Mouse (Mus musculus): Measurements from ENCODE around the gene Filip1. TPM values are rescaled to one million over a fixed set of nuclear protein-coding genes. Genes with fewer than 3 reads are reported as not detected.

Filip1 gene
- polyA plus RNA-seq, 1 experiment from 2014 or later: 3.0 TPM

GRCm38 (mm10) chr9:79919750-79920539 lies 92.7 kb downstream of the Filip1 start:
- Histone ChIP-seq H3K9ac (no peak overlapping the region), H3K27me3 (no peaks in the 10 kb centered on the region), H3K4me1 (peaks cover 25% of the 10 kb centered on the region), H3K36me3 (ENCODE audit: poor library complexity, severe bottlenecking) (no peaks in the 10 kb centered on the region), H3K4me3 (no peak overlapping the region), H3K4me2 (no peak overlapping the region), H3K9me3 (replicated peaks) (no peaks in the 10 kb centered on the region), H3K27ac (no peak overlapping the region; the same call in 1 of the 2 replicates)
- peak; percentile 69; the same call in 1 of the 2 replicates for ATAC-seq
- 52% methylated on average over 9 of the region's 9 CpGs for WGBS

- H3K9ac ChIP-seq: no peak overlapping the region
- no peak overlapping the region for H3K27ac ChIP-seq
- H3K36me3 ChIP-seq (ENCODE audit: poor library complexity, severe bottlenecking): no peaks in the 10 kb centered on the region
- no peak overlapping the region for H3K4me3 ChIP-seq
- H3K9me3 ChIP-seq (replicated peaks): no peaks in the 10 kb centered on the region
- ATAC-seq: no peak
- H3K27me3 ChIP-seq: no peaks in the 10 kb centered on the region
- H3K4me2 ChIP-seq: no peak overlapping the region
- WGBS: 87% methylated on average over 7 of the region's 7 CpGs
- H3K4me1 ChIP-seq: peaks cover 25% of the 10 kb centered on the region
Measured at GRCm38 (mm10) chr9:79919303-79919721, 93.3 kb downstream of the Filip1 start.

- no peak overlapping the region for H3K4me3 ChIP-seq
- peaks cover 32% of the 10 kb centered on the region for H3K4me1 ChIP-seq
- no peaks in the 10 kb centered on the region for H3K27me3 ChIP-seq
- H3K36me3 ChIP-seq (ENCODE audit: poor library complexity, severe bottlenecking): no peaks in the 10 kb centered on the region
- no peak overlapping the region for H3K27ac ChIP-seq
- WGBS: 53% methylated on average over 10 of the region's 10 CpGs
- no peaks in the 10 kb centered on the region for H3K9me3 ChIP-seq (replicated peaks)
- no peak overlapping the region for H3K4me2 ChIP-seq
- no peak overlapping the region for H3K9ac ChIP-seq
- no peak for ATAC-seq
Measured at GRCm38 (mm10) chr9:79918325-79919117, 94.1 kb downstream of the Filip1 start.

GRCm38 (mm10) chr9:79914276-79914675 lies 98.4 kb downstream of the Filip1 start:
- H3K9me3 ChIP-seq (replicated peaks): no peaks in the 10 kb centered on the region
- WGBS: 34% methylated on average over 4 of the region's 4 CpGs
- no peak overlapping the region for H3K9ac ChIP-seq
- H3K4me1 ChIP-seq: peaks cover 13% of the 10 kb centered on the region
- no peak overlapping the region for H3K4me3 ChIP-seq
- H3K27me3 ChIP-seq: no peaks in the 10 kb centered on the region
- H3K27ac ChIP-seq: no peak overlapping the region
- H3K4me2 ChIP-seq: no peak overlapping the region
- H3K36me3 ChIP-seq (ENCODE audit: poor library complexity, severe bottlenecking): no peaks in the 10 kb centered on the region
- ATAC-seq: no peak

GRCm38 (mm10) chr9:79912971-79913370 lies 99.7 kb downstream of the Filip1 start:
- no peaks in the 10 kb centered on the region for H3K9me3 ChIP-seq (replicated peaks)
- H3K27me3 ChIP-seq: no peaks in the 10 kb centered on the region
- no peaks in the 10 kb centered on the region for H3K36me3 ChIP-seq (ENCODE audit: poor library complexity, severe bottlenecking)
- no peak overlapping the region for H3K27ac ChIP-seq
- H3K9ac ChIP-seq: no peak overlapping the region
- no peak for ATAC-seq
- H3K4me1 ChIP-seq: peaks cover 10% of the 10 kb centered on the region
- H3K4me3 ChIP-seq: no peak overlapping the region
- no peak overlapping the region for H3K4me2 ChIP-seq
- WGBS: 82% methylated on average over 5 of the region's 5 CpGs

- Histone ChIP-seq H3K9me3 (replicated peaks) (no peaks in the 10 kb centered on the region), H3K4me2 (no peak overlapping the region), H3K4me3 (no peak overlapping the region), H3K9ac (no peak overlapping the region), H3K27ac (no peak overlapping the region), H3K4me1 (peaks cover 10% of the 10 kb centered on the region), H3K36me3 (ENCODE audit: poor library complexity, severe bottlenecking) (no peaks in the 10 kb centered on the region), H3K27me3 (no peaks in the 10 kb centered on the region)
- WGBS: 94% methylated on average over 3 of the region's 3 CpGs
- no peak for ATAC-seq
Measured at GRCm38 (mm10) chr9:79910166-79910565, 102.5 kb downstream of the Filip1 start.

GRCm38 (mm10) chr9:79898815-79899214 lies 113.8 kb downstream of the Filip1 start:
- H3K4me3 ChIP-seq: no peak overlapping the region
- WGBS: 89% methylated on average over 3 of the region's 3 CpGs

GRCm38 (mm10) chr9:79894665-79895064 lies 118.0 kb downstream of the Filip1 start:
- Histone ChIP-seq H3K9ac (no peak overlapping the region), H3K27me3 (no peaks in the 10 kb centered on the region), H3K4me1 (0 out of 2 replicates have a peak, but pooled peaks cover 5% of the 10 kb centered on the region), H3K9me3 (replicated peaks) (no peaks in the 10 kb centered on the region), H3K27ac (no peak overlapping the region), H3K36me3 (ENCODE audit: poor library complexity, severe bottlenecking) (no peaks in the 10 kb centered on the region), H3K4me2 (no peak overlapping the region), H3K4me3 (no peak overlapping the region)
- ATAC-seq: no peak
- 88% methylated on average over 5 of the region's 5 CpGs for WGBS

More at GRCm38 (mm10) chr9:79898815-79899214, 113.8 kb downstream of the Filip1 start:
- Histone ChIP-seq H3K9me3 (replicated peaks) (no peaks in the 10 kb centered on the region), H3K9ac (no peak overlapping the region), H3K27ac (no peak overlapping the region), H3K4me2 (no peak overlapping the region), H3K4me1 (no peaks in the 10 kb centered on the region), H3K36me3 (ENCODE audit: poor library complexity, severe bottlenecking) (no peaks in the 10 kb centered on the region), H3K27me3 (no peaks in the 10 kb centered on the region)
- ATAC-seq: no peak

- H3K9me3 ChIP-seq (replicated peaks): no peaks in the 10 kb centered on the region
- 0 out of 2 replicates have a peak, but pooled peaks cover 5% of the 10 kb centered on the region for H3K4me1 ChIP-seq
- no peaks in the 10 kb centered on the region for H3K36me3 ChIP-seq (ENCODE audit: poor library complexity, severe bottlenecking)
- no peak overlapping the region for H3K4me3 ChIP-seq
- H3K27ac ChIP-seq: no peak overlapping the region
- H3K9ac ChIP-seq: no peak overlapping the region
- 85% methylated on average over 4 of the region's 4 CpGs for WGBS
- ATAC-seq: no peak
- no peaks in the 10 kb centered on the region for H3K27me3 ChIP-seq
- H3K4me2 ChIP-seq: no peak overlapping the region
Measured at GRCm38 (mm10) chr9:79893841-79894612, 118.6 kb downstream of the Filip1 start.

- Histone ChIP-seq H3K27ac (no peak overlapping the region), H3K4me2 (no peak overlapping the region), H3K27me3 (no peaks in the 10 kb centered on the region), H3K9me3 (replicated peaks) (no peaks in the 10 kb centered on the region), H3K9ac (no peak overlapping the region), H3K36me3 (ENCODE audit: poor library complexity, severe bottlenecking) (no peaks in the 10 kb centered on the region), H3K4me3 (no peak overlapping the region), H3K4me1 (0 out of 2 replicates have a peak, but pooled peaks cover 5% of the 10 kb centered on the region)
- WGBS: 100% methylated on average over 1 of the region's 1 CpGs
- ATAC-seq: no peak
Measured at GRCm38 (mm10) chr9:79892183-79892582, 120.5 kb downstream of the Filip1 start.

- 14% methylated on average over 4 of the region's 4 CpGs for WGBS
- no peaks in the 10 kb centered on the region for H3K36me3 ChIP-seq (ENCODE audit: poor library complexity, severe bottlenecking)
- H3K9ac ChIP-seq: no peak overlapping the region
- H3K9me3 ChIP-seq (replicated peaks): no peaks in the 10 kb centered on the region
- H3K27ac ChIP-seq: no peak overlapping the region
- peaks cover 7% of the 10 kb centered on the region; the same call in 1 of the 2 replicates for H3K4me1 ChIP-seq
- H3K4me3 ChIP-seq: no peak overlapping the region
- H3K4me2 ChIP-seq: no peak overlapping the region
- ATAC-seq: no peak
- H3K27me3 ChIP-seq: no peaks in the 10 kb centered on the region
Measured at GRCm38 (mm10) chr9:79890488-79890887, 122.2 kb downstream of the Filip1 start.

Data from forebrain, embryonic 13.5 days (tissue).